Comparison of ENCODE assay signal across 32 mouse cellular contexts in the genomic region with DNA sequence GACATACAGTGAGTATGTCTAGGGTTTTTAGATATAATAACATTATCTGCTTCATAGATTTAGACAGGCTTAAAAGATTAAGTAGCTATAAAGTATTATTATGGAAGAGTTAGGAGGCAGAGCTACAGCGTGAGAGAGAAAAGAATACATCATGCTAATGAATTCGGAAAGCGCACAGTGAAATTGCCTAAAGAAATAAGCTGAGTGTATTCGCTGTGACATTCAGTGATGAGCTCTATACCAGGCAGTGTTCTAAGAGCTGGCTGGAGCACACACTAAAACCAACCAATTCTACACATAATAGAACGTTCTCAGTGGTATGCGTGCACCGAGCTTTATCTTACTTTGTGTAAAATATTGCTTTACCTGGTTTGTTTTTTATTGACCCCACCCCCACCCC. TPM values are rescaled to one million over a fixed set of nuclear protein-coding genes. Genes with fewer than 3 reads are reported as not detected.
DNase-seq lines count a peak whose midpoint lies in the region; ATAC-seq lines count a peak whose summit lies in the region.
"Had no signal": no experiment of that assay in that cellular context is flagged by ENCODE, and none has a peak within 500 bp of the region (broad histone marks: within the 10 kb centered on the region; RNA-seq: fewer than 3 reads in every experiment).

No protein-coding gene starts in this region.

- H3K9ac ChIP-seq in midbrain, embryonic 13.5 days (replicated peaks): no peak overlapping the region
- no peak overlapping the region for H3K9ac ChIP-seq in midbrain, embryonic 15.5 days
- H3K9ac ChIP-seq in neural tube, embryonic 15.5 days (replicated peaks): no peak overlapping the region
- H3K9ac ChIP-seq: limb, embryonic 13.5 days; lung, embryonic 15.5 days; midbrain, embryonic 12.5 days had no signal

- no peaks in the 10 kb centered on the region for H3K4me1 ChIP-seq in midbrain, embryonic 13.5 days (replicated peaks)
- H3K4me1 ChIP-seq in midbrain, embryonic 10.5 days: no peaks in the 10 kb centered on the region
- no peaks in the 10 kb centered on the region for H3K4me1 ChIP-seq in midbrain, embryonic 15.5 days
- H3K4me1 ChIP-seq in neural tube, embryonic 15.5 days: no peaks in the 10 kb centered on the region
- H3K4me1 ChIP-seq: limb, embryonic 13.5 days; lung, embryonic 15.5 days; midbrain, embryonic 12.5 days had no signal

- no peaks in the 10 kb centered on the region for H3K9me3 ChIP-seq in midbrain, embryonic 13.5 days
- no peaks in the 10 kb centered on the region for H3K9me3 ChIP-seq in midbrain, embryonic 10.5 days (replicated peaks)
- no peaks in the 10 kb centered on the region for H3K9me3 ChIP-seq in midbrain, embryonic 15.5 days
- H3K9me3 ChIP-seq in neural tube, embryonic 15.5 days (replicated peaks): no peaks in the 10 kb centered on the region
- H3K9me3 ChIP-seq: limb, embryonic 13.5 days; lung, embryonic 15.5 days; midbrain, embryonic 12.5 days had no signal

- WGBS in midbrain, embryonic 13.5 days: 65% methylated on average over 7 of the region's 7 CpGs
- WGBS in midbrain, embryonic 10.5 days: 88% methylated on average over 7 of the region's 7 CpGs
- 43% methylated on average over 7 of the region's 7 CpGs for WGBS in midbrain, embryonic 15.5 days
- WGBS in neural tube, embryonic 15.5 days: 64% methylated on average over 7 of the region's 7 CpGs

- ATAC-seq in frontal cortex, adult (ENCODE audit: low TSS enrichment): peak; percentile 51
- ATAC-seq in midbrain, embryonic 13.5 days: peak; percentile 67
- peak; percentile 66; the same call in 1 of the 2 replicates for ATAC-seq in midbrain, embryonic 15.5 days (replicated peaks)
- peak; percentile 50; the same call in 1 of the 2 replicates for ATAC-seq in neural tube, embryonic 15.5 days (ENCODE audit: low FRiP score)
- ATAC-seq: CD4-positive, CD25-positive, alpha-beta regulatory T cell, adult 4 months; forebrain, embryonic 14.5 days; intestine, embryonic 16.5 days had no signal

- H3K4me3 ChIP-seq in midbrain, embryonic 13.5 days (replicated peaks): no peak overlapping the region
- H3K4me3 ChIP-seq in midbrain, embryonic 10.5 days: no peak overlapping the region
- no peak overlapping the region for H3K4me3 ChIP-seq in midbrain, embryonic 15.5 days
- H3K4me3 ChIP-seq in neural tube, embryonic 15.5 days (replicated peaks): no peak overlapping the region
- H3K4me3 ChIP-seq: erythroblast, embryonic 14.5 days; limb, embryonic 13.5 days; lung, embryonic 15.5 days; midbrain, embryonic 12.5 days; myocyte had no signal

- no peak overlapping the region for H3K27ac ChIP-seq in midbrain, embryonic 13.5 days
- no peak overlapping the region for H3K27ac ChIP-seq in midbrain, embryonic 10.5 days (replicated peaks)
- H3K27ac ChIP-seq in midbrain, embryonic 15.5 days: no peak overlapping the region
- no peak overlapping the region for H3K27ac ChIP-seq in neural tube, embryonic 15.5 days (replicated peaks)
- H3K27ac ChIP-seq: kidney, postnatal 0 days; limb, embryonic 13.5 days; lung, embryonic 15.5 days; midbrain, embryonic 12.5 days; stomach, postnatal 0 days had no signal

- H3K4me2 ChIP-seq in midbrain, embryonic 13.5 days (replicated peaks): no peak overlapping the region
- H3K4me2 ChIP-seq in midbrain, embryonic 15.5 days: no peak overlapping the region
- no peak overlapping the region for H3K4me2 ChIP-seq in neural tube, embryonic 15.5 days
- H3K4me2 ChIP-seq: limb, embryonic 13.5 days; liver, embryonic 11.5 days; lung, embryonic 15.5 days; midbrain, embryonic 12.5 days had no signal

- DNase-seq in frontal cortex, adult 2 months (ENCODE audit: extremely low spot score in 1 of 2, low spot score in 1 of 2): no peak
- DNase-seq in midbrain, embryonic 10.5 days (ENCODE audit: low spot score): no peak
- no peak for DNase-seq in embryo, embryonic 10 days (ENCODE audit: low spot score)
- DNase-seq: adrenal gland, postnatal 14 days; cerebellum, adult 11-12 months; cerebellum, postnatal 10 days; gastrocnemius, postnatal 14 days; heart, postnatal 14 days; kidney, adult 8-10 months; kidney, postnatal 4 days; spleen, adult 18-20 months; thymus, postnatal 4 days had no signal

- H3K27me3 ChIP-seq in midbrain, embryonic 13.5 days: no peaks in the 10 kb centered on the region
- H3K27me3 ChIP-seq in midbrain, embryonic 10.5 days (ENCODE audit: low read depth, poor library complexity, severe bottlenecking): no peaks in the 10 kb centered on the region
- no peaks in the 10 kb centered on the region for H3K27me3 ChIP-seq in midbrain, embryonic 15.5 days (replicated peaks)
- no peaks in the 10 kb centered on the region for H3K27me3 ChIP-seq in neural tube, embryonic 15.5 days (replicated peaks)
- H3K27me3 ChIP-seq: limb, embryonic 13.5 days; lung, embryonic 15.5 days; midbrain, embryonic 12.5 days had no signal

- H3K36me3 ChIP-seq in midbrain, embryonic 13.5 days: no peaks in the 10 kb centered on the region
- H3K36me3 ChIP-seq in midbrain, embryonic 10.5 days: no peaks in the 10 kb centered on the region
- no peaks in the 10 kb centered on the region for H3K36me3 ChIP-seq in midbrain, embryonic 15.5 days (replicated peaks)
- no peaks in the 10 kb centered on the region for H3K36me3 ChIP-seq in neural tube, embryonic 15.5 days
- H3K36me3 ChIP-seq: limb, embryonic 13.5 days; lung, embryonic 15.5 days; midbrain, embryonic 12.5 days had no signal

RNA-seq across cellular contexts. Expression of a gene that starts 25.7 kb away (rescaled TPM):
- polyA plus RNA-seq in frontal cortex, adult 2 months (2012; rRNA removed): not detected in 2 replicates
- not detected in 2 replicates for polyA plus RNA-seq in midbrain, embryonic 13.5 days (2015; fragmentation: Nextera tagmentation; extraction: Ambion mirVana)
- polyA plus RNA-seq in midbrain, embryonic 10.5 days (2016; fragmentation: Nextera tagmentation; extraction: Ambion mirVana): not detected in 2 replicates
- polyA plus RNA-seq in midbrain, embryonic 15.5 days (2015; fragmentation: Nextera tagmentation; extraction: Ambion mirVana): 0.14 TPM in 1 of 2 replicates, not detected in the other
- 1.1 TPM in 1 of 2 replicates, not detected in the other for polyA plus RNA-seq in neural tube, embryonic 15.5 days (2015; fragmentation: Nextera tagmentation; extraction: Ambion mirVana)
- polyA plus RNA-seq: CD4-positive, CD25-positive, alpha-beta regulatory T cell, adult 4 months; erythroblast, embryonic 14.5 days; forebrain, embryonic 14.5 days; heart, embryonic 14.5 days; liver, embryonic 11.5 days; midbrain, embryonic 12.5 days; myocyte; neural tube, embryonic 14.5 days; thymus, postnatal 0 days had no signal

RNA-seq across cellular contexts. Expression of a gene that starts 28.8 kb away (rescaled TPM):
- not detected in 2 replicates for polyA plus RNA-seq in frontal cortex, adult 2 months (2012; rRNA removed)
- polyA plus RNA-seq in midbrain, embryonic 13.5 days (2015; fragmentation: Nextera tagmentation; extraction: Ambion mirVana): not detected in 2 replicates
- polyA plus RNA-seq in midbrain, embryonic 10.5 days (2016; fragmentation: Nextera tagmentation; extraction: Ambion mirVana): not detected in 2 replicates
- polyA plus RNA-seq in midbrain, embryonic 15.5 days (2015; fragmentation: Nextera tagmentation; extraction: Ambion mirVana): not detected in 2 replicates
- polyA plus RNA-seq in neural tube, embryonic 15.5 days (2015; fragmentation: Nextera tagmentation; extraction: Ambion mirVana): not detected in 2 replicates
- polyA plus RNA-seq: CD4-positive, CD25-positive, alpha-beta regulatory T cell, adult 4 months; embryonic facial prominence, embryonic 14.5 days; erythroblast, embryonic 14.5 days; forebrain, embryonic 14.5 days; heart, embryonic 14.5 days; intestine, embryonic 16.5 days; kidney, postnatal 0 days; limb, embryonic 13.5 days; liver, embryonic 11.5 days; liver, embryonic 16.5 days; lung, embryonic 15.5 days; midbrain, embryonic 12.5 days; myocyte; neural tube, embryonic 14.5 days; stomach, postnatal 0 days; thymus, postnatal 0 days had no signal
